Mouse (Mus musculus): Measurements from ENCODE around the gene Tbp.
A peak's percentile ranks its signal among the peaks of the same experiment; 100 is the strongest.

Tbp gene

DNA sequence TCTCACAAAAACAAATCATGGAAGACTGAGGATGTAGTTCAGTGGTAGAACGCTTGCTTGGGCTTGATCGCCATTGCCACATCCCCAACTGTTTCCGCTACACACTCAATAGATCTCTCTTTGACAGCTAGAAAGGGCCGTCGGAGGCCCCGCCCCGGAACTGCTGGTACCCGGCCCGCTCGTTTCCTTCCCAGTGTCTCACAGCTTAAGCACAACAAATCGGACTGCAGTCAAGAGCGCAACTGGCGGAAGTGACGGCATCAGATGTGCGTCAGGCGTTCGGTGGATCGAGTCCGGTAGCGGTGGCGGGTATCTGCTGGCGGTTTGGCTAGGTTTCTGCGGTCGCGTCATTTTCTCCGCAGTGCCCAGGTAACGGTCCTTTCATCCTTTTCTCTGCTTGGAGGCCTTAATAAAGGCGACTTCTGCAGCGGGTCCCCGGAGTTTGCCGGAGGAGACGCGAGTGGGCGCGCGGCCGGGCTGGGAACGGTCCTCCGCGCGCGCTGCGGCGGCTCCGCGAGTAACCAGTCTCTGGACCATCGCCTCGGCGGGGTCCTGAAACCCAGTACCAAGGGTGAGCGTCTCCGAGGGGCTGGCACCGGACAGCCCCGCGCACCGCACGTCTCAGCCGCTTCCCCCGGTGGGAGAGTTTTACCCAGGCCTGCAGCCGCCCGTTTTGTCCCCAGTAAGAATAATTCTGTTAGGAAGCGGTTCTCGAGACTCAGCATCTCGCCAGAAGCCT, at the start of gene Tbp, which contains the start of gene Psmb1:
TSS of gene Tbp (plus strand) at position 233 of the 739 bp plus-strand sequence.
TSS of gene Psmb1 (minus strand) at position 96 of the 739 bp plus-strand sequence.
- DNase-seq, result peak; percentile 99

- DNase-seq, result no peak
Observed at GRCm38 (mm10) chr17:15455203-15455602, 44.5 kb upstream of the Tbp start.

GRCm38 (mm10) chr17:15456595-15456994, 43.1 kb upstream of the Tbp start:
- DNase-seq, result no peak

- DNase-seq, result no peak
Observed at GRCm38 (mm10) chr17:15459761-15460160, 39.9 kb upstream of the Tbp start.

GRCm38 (mm10) chr17:15461921-15462495, 37.7 kb upstream of the Tbp start:
- DNase-seq, result no peak

DNA sequence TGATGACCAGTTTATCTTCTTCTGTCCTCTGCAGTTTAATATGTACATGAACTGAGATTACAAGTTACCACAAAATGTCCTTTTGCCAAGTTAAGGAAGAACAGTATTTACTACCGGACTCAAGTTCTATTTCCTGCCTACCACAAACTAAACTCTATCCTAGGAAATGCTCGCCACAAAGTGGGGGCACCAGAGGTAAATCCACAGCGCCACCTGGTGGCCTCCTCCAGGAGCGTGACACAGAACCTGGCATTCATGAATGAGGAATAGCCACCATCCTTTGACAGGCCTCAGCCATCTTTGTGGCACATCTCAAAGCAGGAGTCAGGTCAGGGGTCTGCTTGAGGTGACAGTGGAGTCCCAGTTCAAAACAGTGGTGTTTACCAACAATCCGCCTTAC, 32.0 kb upstream of the Tbp start:
- peak; percentile 86 for DNase-seq

DNA sequence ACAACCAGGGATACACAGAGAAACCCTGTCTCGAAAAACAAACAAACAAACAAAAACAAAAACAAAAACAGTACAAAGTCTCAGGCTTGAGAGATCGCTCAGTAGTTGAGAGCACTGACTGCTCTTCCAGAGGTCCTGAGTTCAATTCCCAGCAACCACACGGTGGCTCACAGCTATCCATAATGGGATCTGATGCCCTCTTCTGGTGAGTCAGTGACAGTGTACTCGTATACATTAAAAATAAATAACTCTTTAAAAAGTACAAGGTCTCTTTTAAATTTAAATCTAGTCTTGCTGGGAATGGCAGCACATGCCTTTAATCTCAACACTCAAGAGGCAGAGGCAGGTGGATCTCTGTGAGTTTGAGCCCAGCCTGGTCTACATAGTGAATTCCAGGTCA, 27.0 kb upstream of the Tbp start:
- no peak for DNase-seq

- DNase-seq, result no peak
Observed at GRCm38 (mm10) chr17:15490542-15490941, 9.1 kb upstream of the Tbp start.

- DNase-seq, result peak; percentile 96
Observed at GRCm38 (mm10) chr17:15497882-15498752, 1.6 kb upstream of the Tbp start.

DNA sequence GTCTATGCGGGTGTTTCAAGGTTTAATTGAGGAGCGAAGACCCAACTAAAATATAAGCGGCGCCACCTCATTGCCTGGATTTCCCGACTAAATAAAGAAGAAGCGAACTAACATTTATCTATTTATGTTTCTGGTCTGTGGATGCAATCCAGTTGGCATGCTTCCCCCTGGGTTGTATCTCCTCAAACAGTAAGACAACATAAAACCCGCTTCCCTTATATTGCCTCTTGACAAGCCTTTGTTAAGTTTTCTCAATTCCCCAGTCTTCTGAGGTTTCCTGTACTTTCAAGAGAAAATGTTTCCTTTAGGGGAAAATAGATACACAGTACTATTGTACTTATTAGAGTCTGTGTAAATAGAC, 955 bp upstream of the Tbp start:
- no peak for DNase-seq

DNA sequence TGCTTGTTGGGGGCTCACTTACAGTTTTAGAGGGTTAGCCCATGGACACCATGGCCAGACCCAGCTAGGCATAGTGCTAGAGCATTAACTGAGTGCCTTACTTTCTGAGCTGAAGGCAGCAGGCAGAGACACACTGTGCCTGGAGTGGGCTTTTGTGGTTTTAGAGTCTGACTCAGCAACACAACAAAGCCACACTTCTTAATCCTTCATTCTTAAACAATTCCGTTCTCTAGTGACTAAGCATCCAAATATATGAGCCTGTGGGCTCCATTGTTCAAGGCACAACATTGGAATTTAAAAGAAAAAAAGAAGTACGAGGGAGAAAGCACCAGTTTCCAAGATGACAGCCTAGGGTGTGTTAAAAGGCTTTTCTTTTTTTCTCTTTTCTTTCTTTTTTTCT, 11.0 kb downstream of the Tbp start:
- DNase-seq, result no peak

- DNase-seq, result no peak
Observed at GRCm38 (mm10) chr17:15517776-15518175, 18.1 kb downstream of the Tbp start.

GRCm38 (mm10) chr17:15518186-15518585, 18.5 kb downstream of the Tbp start:
- DNase-seq, result no peak

GRCm38 (mm10) chr17:15518766-15519165, 19.1 kb downstream of the Tbp start:
- no peak for DNase-seq

DNA sequence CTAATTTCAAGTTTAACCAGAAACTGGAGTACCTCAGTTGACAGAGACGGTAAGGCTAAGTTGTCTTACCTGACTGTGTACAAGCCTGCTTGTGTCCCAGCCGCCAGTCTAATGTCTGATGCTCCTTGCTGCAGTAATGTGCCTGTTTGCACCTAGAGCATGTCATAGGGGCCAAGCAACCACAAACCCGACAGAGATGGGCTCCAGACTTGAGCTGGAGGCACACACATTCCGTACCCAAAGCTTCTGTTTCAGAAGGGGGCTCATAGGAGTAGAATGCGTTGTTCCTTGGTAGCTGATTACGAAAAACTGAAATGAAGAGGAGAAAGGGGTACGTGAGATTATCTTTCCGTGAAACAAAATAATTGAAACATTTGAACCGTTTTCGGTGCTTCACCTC, 26.6 kb downstream of the Tbp start:
- DNase-seq, result no peak

GRCm38 (mm10) chr17:15526986-15527810, 27.5 kb downstream of the Tbp start, which contains the start of gene Pdcd2:
Gene Pdcd2 (minus strand): TSS chr17:15527301.
- peak; percentile 96 for DNase-seq

DNA sequence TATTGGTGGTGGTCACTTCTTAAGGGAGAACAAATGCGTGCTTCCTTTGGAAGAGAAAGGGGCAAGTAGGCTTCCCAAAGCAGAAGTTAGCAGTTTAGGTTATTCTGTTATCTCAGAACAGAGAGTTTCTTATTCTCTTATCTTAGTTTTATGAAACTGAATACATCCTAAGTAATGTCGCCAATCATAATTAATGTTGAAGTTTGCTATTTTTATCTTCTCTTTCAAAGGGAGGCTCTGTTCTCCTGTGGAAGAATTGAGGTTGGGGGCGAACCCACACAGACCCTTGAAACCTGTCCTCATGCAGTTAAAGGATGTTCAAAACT, 28.1 kb downstream of the Tbp start:
- no peak for DNase-seq

DNA sequence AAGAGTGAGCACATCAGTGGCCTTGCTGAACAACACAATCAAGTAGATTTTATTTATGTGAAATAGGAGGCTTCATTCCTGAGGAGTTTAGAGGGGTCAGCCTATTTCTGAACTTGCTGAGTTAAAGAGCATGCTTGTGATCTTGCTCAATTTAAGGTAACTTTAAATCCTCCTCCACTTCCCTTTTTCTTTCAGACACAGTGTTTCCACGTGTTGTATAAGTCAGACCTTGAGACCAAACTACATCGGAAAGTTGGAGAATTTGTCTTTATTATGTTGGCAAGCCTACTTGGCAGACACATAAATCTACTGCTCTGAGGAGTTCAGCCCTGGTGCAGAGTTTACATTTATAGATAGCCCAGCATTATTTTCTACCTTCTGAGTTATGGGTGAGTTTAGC, 29.2 kb downstream of the Tbp start:
- no peak for DNase-seq

DNA sequence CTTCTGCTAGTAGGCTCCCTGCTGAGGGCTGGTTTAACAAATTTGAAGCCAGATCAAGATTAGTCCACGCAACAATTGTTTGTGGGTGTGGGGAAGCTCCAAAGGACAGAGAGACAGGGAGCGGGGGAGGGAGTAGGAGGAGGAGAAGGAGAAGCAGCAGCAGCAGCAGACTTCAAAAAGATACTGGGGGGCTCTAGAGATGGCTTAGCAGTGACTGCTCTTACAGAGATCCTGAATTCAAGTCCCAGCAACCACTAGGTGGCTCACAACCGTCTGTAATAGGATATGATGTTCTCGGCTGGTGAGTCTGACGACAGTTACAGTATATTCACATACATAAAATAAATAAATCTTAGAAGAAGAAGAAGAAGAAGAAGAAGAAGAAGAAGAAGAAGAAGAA, 30.5 kb downstream of the Tbp start:
- peak; percentile 66 for DNase-seq

GRCm38 (mm10) chr17:15535162-15535800, 35.6 kb downstream of the Tbp start:
- no peak for DNase-seq

DNA sequence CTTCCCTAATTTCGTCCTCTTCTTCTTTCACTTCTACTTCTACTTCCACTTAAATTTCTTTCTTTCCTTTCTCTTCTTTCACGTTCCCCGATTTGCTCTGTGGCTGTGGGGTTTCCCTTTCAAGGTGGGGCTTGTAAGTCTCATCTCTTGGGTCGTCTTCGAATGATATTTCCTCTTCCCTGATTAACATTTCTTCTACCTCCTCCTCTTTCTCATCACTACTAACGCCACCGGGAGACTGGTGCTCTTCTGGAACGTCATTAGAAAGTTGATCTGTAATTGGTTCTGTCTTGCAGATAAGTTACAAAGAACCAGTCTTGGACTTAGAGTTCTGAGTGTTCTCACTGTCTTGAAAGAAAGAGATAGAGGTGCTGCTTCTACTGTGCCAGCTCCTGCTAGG, 36.3 kb downstream of the Tbp start:
- peak; percentile 24 for DNase-seq

DNA sequence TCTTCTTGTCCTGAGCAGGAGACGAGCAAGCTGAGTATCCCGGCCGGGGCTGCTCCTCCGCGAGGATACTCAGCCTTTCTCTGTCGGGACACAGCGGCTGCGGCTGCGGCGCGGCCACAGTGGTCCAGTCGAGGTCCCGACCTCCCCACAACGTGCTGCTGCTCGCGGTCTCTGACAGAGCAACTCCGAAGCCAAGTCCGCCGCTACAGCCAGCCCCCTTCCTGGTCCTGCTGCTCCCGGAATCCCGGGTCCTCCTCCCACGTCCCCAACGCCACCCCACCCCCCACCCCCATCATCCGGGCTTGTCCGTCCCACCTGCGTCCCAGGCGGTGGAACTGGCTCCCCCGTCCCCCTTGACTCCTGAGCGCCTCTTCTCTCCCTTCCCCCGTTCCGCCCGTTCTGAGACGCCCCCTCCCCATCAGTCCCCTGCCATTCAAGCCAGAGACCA, 36.8 kb downstream of the Tbp start:
- peak; percentile 39 for DNase-seq

All from retina, postnatal 1 day (tissue).